Mouse (Mus musculus) bone marrow macrophage, adult 2 months (primary cell): ENCODE data around the gene Sardh. TPM values are rescaled to one million over a fixed set of nuclear protein-coding genes. Genes with fewer than 3 reads are reported as not detected.

Experiments used
- H3K27ac ChIP-seq: 2 replicates; pipeline ENCODE4 v1.5.1; 2012; ENCODE audit warnings: low read depth, low read length; ENCODE audit not compliant: insufficient read depth
- H3K4me1 ChIP-seq: 2 replicates; pipeline ENCODE4 v1.6.1; 2012; ENCODE audit warnings: low read length; ENCODE audit not compliant: control insufficient read depth, insufficient read depth
- H3K4me3 ChIP-seq: 2 replicates; pipeline ENCODE4 v1.5.1; 2012; ENCODE audit warnings: mild to moderate bottlenecking, low read length, moderate library complexity; ENCODE audit not compliant: insufficient read depth
- CTCF ChIP-seq: IDR thresholded peaks from 2 replicates; pipeline ENCODE4 v1.5.1; 2012; ENCODE audit warnings: low read depth, mild to moderate bottlenecking, low read length, moderate library complexity
- POLR2A ChIP-seq: IDR thresholded peaks from 2 replicates; pipeline ENCODE4 v1.6.1; 2012; ENCODE audit warnings: mild to moderate bottlenecking, low read depth, low read length, borderline replicate concordance
- polyA plus RNA-seq: library from polyadenylated mRNA; stranded (reverse); fragments of >200 nt; gene quantifications from 2 replicates; pipeline ENCODE4 v1.2.4, GENCODE M21; 2012; ENCODE audit not compliant: missing spikeins, insufficient read depth, insufficient read length

Sardh gene
- polyA plus RNA-seq, 1 experiment = not detected

GRCm38 (mm10) chr2:27209370-27209769 lies 38.8 kb downstream of the Sardh start:
- TF ChIP-seq POLR2A (no peak), CTCF (no peak)
- H3K4me1 ChIP-seq = no peaks in the 10 kb centered on the region
- no peak overlapping the region for H3K27ac ChIP-seq
- no peak overlapping the region for H3K4me3 ChIP-seq

GRCm38 (mm10) chr2:27207126-27207525 lies 41.0 kb downstream of the Sardh start:
- TF ChIP-seq POLR2A (no peak), CTCF (no peak)
- Histone ChIP-seq H3K27ac (no peak overlapping the region), H3K4me3 (no peak overlapping the region), H3K4me1 (no peaks in the 10 kb centered on the region)

GRCm38 (mm10) chr2:27206128-27206797 lies 41.9 kb downstream of the Sardh start:
- Histone ChIP-seq H3K4me1 (no peaks in the 10 kb centered on the region), H3K4me3 (no peak overlapping the region), H3K27ac (no peak overlapping the region)
- no peak for TF ChIP-seq CTCF
- TF ChIP-seq POLR2A = no peak

GRCm38 (mm10) chr2:27205666-27206065 lies 42.5 kb downstream of the Sardh start:
- TF ChIP-seq POLR2A (no peak), CTCF (no peak)
- H3K27ac ChIP-seq = no peak overlapping the region
- no peak overlapping the region for H3K4me3 ChIP-seq
- no peaks in the 10 kb centered on the region for H3K4me1 ChIP-seq

- no peaks in the 10 kb centered on the region for H3K4me1 ChIP-seq
- H3K27ac ChIP-seq = no peak overlapping the region
- H3K4me3 ChIP-seq = no peak overlapping the region
- TF ChIP-seq CTCF (no peak), POLR2A (no peak)
These were observed 47.6 kb downstream of the Sardh start for GRCm38 (mm10) chr2:27200586-27200985.

GRCm38 (mm10) chr2:27198551-27199246 lies 49.4 kb downstream of the Sardh start:
- Histone ChIP-seq H3K4me3 (no peak overlapping the region), H3K4me1 (no peaks in the 10 kb centered on the region), H3K27ac (no peak overlapping the region)
- TF ChIP-seq POLR2A = no peak
- TF ChIP-seq CTCF = no peak

- TF ChIP-seq POLR2A = no peak
- no peak for TF ChIP-seq CTCF
- no peak overlapping the region for H3K27ac ChIP-seq
- H3K4me1 ChIP-seq = no peaks in the 10 kb centered on the region
- H3K4me3 ChIP-seq = no peak overlapping the region
These were observed 58.1 kb downstream of the Sardh start for GRCm38 (mm10) chr2:27189994-27190393.

GRCm38 (mm10) chr2:27187531-27187930 lies 60.6 kb downstream of the Sardh start:
- H3K27ac ChIP-seq = no peak overlapping the region
- H3K4me3 ChIP-seq = no peak overlapping the region
- TF ChIP-seq CTCF (no peak), POLR2A (no peak)
- no peaks in the 10 kb centered on the region for H3K4me1 ChIP-seq

- Histone ChIP-seq H3K27ac (no peak overlapping the region), H3K4me1 (no peaks in the 10 kb centered on the region), H3K4me3 (no peak overlapping the region)
- TF ChIP-seq CTCF (no peak), POLR2A (no peak)
These were observed 64.4 kb downstream of the Sardh start for GRCm38 (mm10) chr2:27183734-27184133.

GRCm38 (mm10) chr2:27181907-27182306 lies 66.2 kb downstream of the Sardh start:
- Histone ChIP-seq H3K27ac (no peak overlapping the region), H3K4me3 (no peak overlapping the region), H3K4me1 (no peaks in the 10 kb centered on the region)
- TF ChIP-seq POLR2A (no peak), CTCF (no peak)
